Mouse (Mus musculus) thymus, postnatal 14 days (tissue): Measurements from ENCODE around the gene Coro2a.
"Not testable (repeated sequence)": the region's sequence is repeated elsewhere in the genome, so short reads cannot be mapped to it uniquely, and the experiment has no call there.

Experiments
- DNase-seq: peaks from one replicate; pipeline ENCODE4 v3.0.0; 2021

Gene Coro2a

DNA sequence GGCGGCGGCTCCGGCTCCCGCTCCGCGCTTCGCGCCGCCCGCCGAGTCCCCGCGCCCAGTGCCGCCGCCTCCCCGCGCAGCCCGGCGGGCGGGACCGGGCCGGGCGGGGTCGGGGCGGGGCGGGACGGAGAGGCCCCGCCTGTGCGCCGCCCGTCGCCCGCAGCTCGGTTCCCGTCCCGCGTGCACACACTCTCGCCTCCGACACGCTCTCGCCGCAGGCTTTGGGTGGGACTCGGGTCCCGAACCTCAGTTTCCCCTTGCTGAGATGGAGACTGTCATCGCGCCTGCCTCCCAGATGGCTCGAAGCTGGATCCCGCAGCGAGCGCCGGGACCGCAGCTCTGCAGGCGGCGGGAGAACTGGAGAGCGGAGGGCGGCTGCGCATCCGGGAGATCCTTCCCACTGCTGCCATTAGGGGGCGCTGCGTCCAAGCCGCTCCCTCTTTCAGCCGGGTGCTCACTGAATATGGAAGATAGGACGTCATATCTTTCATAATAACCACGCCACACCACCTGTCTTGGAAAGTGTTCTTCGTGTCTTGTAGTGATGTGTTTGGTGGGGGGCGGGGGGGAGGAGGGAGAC lies at the start of gene Coro2a:
Coro2a (minus strand) TSS at position 359 of the 580 bp plus-strand sequence.
- peak; percentile 84 for DNase-seq

DNA sequence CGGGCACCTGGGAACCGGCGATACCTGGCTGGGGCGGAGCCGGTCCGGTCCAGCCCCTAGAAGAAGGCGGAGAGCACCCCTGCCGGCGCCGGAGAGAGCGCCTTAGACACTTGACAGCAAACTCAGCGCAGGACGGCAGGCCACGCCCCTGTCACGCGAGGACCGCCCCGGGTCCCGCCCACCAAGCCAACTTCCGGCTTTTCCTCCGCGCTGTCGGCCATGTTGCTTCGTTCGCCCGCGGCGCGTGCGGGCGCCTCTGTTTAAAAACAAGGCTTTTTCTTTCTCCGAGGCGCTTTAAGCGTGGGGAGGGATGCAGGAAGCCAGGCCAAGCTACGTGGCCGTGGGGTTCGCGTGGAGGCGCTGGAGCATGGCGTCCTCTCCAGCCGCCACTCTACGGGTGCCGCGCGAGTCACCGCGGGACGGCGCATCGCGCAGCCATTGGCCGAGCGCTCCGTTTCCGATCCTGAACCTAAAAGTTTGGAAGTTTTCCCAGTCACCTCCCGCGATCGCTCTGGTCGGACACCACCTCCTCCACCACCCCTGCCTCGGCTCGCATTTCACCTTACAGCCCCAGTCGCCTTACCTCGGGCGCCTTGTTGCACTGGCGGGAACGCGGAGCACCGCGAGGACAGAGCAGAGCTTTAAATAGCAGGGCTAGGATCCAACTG lies 48.2 kb upstream of the Coro2a start, which contains the start of gene Tbc1d2:
Tbc1d2 (minus strand) TSS at position 124 of the 668 bp plus-strand sequence.
- DNase-seq = peak; percentile 96

DNA sequence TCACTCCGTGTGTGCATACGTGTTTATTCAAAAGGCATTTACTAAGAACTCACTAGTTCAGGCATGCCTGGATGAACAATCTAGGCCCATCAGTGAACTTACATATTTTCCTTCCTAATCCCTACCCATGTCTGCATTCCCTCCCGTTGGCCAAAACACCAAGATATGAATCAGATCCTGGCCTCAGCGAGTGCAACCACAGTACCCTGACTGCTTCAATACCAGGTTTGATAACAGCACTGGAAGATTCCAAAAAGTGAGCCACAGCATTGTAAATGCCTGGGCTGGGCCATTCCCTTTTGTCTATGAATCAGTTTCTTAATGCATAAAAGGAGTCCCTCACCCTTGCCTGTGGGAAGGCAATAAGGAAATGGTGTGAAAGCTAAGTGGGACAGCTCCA lies 47.2 kb upstream of the Coro2a start:
- no peak for DNase-seq

DNA sequence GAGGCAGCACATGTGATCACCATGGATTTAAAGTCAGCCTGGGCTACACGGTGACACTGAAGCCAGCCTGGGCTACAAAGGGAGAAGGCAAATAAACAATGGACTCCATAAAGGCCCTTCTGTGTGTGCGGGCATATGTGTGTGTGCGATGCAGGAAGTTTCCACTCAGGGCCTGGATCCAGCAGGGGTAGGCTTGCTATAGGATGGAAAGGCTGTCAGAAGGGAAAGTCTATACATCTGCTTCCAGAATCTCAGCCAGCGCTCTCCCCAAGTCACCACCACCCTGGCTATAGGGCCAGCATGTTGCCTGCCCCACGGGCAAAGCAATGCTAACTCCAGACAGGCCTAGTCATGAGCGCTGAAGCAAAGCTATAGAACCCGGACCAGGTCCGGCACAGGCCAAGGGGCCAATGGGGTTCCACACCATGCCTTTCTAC lies 41.7 kb upstream of the Coro2a start:
- DNase-seq = no peak

DNA sequence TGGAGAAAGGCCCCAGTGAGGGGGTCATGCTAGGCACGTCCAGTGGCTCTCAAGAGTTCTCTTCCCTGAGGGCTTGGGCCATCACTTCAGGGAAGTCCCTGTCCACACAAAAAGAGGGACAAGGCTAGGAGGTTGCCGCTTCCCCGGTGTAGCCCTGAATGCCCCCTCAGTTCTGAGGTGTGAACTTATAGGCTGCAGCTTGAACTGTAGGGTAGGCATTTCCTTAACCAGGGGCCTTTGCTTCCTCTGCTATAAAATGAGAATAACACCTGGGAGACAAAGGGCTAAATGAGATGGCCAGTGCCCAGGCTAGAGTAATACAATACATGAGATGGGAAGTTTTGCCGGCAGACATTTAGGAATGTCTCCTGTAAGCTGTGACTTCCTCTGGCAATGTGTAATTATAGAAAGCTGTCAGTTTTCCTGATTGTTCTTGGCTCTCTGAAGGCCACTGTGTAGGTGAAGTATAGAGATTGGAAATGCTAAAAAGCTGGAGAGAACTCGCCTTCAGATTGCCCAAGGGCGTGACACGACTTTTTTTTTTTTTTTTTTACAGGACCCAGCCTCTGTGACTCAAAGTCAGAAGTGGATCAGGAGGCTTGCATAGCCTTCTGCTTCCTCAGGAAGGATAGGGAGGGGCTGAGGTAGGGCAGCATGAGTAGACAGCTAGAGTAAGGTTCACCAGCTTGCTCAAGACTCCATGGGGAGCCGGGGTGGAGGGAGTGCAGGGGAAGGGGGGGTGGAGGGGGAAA lies 41.1 kb upstream of the Coro2a start:
- no peak for DNase-seq

DNA sequence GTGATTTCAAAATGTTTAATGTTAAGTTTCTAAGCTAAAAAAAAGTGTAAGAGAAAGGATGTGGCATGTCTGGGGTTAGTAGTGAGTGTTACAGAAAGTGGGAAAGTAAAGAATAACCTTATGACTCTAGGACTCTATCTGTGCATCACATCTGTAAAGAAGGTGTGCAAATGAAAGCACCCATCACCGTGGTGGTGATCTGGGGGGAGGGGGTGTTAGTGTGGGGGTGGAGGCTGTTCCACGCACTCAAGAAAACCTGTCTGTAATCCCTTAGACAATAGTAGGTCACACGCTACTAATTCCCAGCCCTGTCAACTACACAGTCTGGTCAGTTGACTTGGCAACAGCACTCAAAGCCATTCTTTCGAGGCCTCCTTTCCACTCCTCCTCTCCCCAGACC lies 39.3 kb upstream of the Coro2a start:
- no peak for DNase-seq

DNA sequence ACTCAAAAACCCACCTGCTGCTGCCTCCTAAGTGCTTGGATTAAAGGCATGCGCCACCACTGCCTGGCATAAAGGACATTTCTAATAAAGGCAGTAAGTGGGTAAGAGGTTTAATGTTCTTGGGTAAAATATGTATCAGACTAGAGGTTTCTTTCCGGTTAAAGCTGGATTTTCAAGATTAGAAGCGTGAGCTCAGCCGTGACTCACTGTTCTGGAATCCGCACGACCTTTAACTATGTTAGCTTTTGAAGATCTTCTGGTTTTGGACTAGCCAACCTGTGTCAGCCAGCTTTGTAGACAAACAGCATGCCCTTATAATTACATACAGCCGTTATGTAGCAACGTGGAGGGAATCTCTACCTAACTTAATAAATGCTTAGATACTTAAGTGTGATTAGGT lies 37.9 kb upstream of the Coro2a start:
- DNase-seq = no peak

DNA sequence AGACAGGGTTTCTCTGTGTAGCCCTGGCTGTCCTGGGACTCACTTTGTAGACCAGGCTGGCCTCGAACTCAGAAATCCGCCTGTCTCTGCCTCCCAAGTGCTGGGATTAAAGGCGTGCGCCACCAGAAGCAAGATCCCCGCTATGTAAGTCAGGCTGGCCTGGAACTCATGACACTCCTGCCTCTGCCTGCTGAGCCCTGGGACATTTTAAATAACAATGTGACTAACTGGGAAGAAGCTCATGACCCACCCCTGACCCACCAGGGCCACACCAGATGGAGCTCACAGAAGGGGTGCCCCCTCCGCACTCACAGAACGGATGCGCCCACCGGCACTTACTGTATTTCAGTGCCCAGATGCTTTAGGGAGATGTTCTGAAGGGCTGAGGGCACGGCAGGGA lies 35.2 kb upstream of the Coro2a start:
- DNase-seq = not testable (repeated sequence)

DNA sequence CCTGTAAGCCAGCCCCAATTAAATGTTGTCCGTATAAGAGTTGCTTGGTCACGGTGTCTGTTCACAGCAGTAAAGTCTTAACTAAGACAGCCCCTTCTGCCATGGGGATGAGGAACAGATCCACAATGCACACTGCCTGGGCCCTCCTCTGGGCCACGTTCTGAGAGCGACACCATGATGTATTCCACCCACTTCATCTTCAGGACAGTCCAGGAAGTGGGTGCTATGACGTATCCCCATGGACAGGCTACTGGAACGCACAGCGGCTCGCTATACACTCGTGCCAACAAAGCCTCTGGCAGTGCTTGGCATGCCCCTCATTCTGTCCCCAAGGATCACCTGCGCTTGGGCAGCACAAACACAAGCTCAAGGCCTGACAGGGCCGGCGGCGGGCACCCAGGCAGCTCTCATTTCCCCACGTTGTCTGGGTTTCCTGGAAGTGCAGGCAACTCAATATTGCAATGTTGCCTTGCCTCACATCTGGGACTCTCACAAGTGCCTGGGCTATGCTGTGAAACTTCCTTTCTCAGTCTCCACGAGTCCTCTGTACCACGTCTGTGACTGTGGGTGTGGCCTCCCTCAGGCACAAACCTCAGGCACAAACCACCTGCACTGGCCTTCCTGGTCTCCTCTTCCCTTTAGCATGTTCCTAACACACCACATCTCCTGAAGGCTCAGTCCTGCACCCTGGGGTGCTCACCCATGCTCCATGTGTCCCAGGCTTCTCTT lies 33.9 kb upstream of the Coro2a start:
- DNase-seq = no peak

DNA sequence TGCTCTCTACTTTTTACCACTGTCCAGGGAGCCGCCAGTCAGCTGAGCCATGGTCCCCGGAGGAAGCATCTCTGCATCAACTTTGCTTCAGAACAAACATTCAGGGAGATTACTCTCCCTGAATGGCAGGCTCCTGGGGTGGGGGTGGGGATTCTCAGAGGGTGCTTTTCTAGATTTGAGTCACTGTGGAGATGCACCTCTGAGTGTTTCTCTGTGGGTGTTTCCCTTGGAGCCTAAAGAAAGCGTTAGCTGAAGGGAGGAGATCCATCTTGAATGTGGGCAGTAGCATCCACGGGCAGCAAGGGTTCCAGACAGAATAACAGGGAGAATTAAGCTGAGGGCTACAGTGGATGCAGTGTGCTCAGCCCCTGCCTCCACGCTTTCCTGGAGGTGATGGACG lies 32.9 kb upstream of the Coro2a start:
- no peak for DNase-seq

DNA sequence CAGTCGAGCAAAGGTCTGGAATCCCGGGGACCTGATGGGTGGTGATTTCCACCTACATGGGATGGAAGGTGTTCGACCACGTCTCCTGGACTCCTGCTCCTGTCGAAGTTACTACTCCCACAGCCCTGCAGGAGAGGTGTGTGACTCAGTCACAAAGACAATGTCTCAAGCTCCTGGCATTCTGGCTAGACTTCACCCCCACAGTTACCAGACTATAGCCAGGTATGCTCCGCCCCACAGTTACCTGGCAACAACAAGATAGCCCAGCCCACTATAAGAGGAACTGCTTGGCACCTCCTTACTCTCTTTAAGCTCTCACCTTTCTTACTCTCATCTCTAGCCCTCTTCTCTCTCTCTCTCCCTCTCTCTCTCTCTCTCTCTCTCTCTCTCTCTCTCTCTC lies 31.6 kb upstream of the Coro2a start:
- not testable (repeated sequence) for DNase-seq

DNA sequence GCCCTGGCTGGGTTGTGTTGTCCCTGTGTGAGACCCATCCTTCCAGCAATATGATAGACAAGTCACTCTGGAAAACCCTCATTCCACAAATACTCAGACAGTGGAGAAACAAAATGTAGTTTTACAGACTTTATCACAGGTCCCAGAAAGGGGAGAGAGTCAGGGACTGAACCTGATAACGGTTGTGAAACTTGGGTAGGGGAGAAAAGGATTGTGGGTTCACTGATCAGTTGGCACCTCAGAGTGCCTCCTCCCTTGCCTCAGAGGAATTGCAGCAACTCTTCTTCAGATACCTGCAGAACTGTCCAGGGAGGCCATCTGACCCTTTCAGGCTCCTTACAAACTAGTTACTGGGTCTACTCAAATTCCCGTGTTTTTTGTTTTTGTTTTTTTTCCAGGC lies 30.5 kb upstream of the Coro2a start:
- DNase-seq = no peak

DNA sequence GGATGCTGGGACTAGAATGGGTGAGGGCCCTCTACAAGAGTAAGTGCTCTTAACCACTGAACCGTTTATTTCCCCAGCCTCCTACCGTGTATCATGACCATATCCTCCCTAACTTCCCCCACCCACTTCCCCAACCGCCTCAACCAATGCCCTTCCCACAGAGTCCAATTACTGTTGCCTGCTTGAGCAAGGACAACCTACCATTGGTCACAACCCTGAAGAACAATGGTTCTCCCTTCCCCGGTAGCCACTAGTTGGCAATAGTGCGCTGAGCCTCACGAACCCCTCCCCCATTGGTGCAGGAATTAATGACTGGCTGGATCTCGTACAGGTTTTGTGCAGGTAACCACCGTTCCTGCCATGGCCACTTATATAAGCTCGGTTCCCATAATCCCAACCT lies 28.4 kb upstream of the Coro2a start:
- peak; percentile 32 for DNase-seq

DNA sequence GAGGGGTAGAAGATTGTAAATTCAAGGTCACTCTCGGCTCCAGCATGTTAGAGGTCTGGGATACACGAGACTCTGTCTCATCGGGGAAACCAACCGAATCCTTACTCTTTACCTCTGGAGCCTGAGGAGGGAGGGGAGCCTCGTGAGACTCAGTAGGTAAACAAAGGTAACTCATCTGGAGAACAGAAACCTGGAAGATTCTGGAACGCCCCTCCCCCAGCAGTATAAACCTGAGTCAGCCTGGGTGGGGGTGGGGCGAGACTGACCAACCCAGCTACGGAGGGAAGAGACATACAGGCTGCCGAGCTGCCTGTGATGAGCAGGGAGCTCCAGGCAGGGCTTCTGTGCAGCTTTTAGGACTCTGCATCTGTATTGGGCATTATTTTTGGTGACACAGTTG lies 26.9 kb upstream of the Coro2a start:
- no peak for DNase-seq

DNA sequence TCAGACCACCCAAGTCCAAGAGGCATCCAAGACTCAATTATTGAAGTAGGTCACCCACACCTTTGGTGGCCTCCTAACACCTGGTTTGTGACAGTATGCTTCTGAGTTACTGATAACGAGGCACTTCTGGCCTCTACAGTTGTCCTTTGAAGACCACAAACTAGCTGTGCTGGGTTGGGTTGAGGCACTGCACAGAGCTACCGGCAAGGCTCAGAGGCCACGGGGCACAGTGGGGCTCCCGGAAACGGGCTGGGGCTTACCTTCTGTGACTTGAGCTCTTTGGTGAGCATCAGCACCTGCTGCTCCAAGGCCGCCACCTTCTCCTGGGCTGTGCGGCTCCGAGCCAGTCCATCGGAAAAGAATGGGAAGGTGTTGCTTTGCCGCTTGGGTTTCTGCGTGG lies 26.1 kb upstream of the Coro2a start:
- DNase-seq = peak; percentile 59

DNA sequence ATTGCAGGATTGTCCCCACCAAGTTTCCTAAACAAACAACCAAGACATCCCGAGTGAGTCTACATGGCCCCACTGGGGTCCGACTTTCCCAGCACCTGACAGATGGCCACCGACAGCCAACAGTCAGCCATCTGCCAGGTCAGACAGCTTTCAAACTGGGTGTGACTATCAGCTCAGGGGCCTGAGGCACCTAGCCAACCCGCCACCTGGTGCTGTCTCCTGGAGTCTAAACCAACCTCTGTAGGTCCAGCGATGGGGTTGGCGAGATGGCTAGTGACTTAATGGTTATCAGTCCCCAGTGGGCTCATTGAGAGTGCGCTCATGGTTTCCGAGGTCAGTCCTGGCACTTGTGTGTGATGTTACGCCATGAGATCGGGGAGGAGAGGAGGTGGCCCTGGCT lies 23.1 kb upstream of the Coro2a start:
- no peak for DNase-seq

DNA sequence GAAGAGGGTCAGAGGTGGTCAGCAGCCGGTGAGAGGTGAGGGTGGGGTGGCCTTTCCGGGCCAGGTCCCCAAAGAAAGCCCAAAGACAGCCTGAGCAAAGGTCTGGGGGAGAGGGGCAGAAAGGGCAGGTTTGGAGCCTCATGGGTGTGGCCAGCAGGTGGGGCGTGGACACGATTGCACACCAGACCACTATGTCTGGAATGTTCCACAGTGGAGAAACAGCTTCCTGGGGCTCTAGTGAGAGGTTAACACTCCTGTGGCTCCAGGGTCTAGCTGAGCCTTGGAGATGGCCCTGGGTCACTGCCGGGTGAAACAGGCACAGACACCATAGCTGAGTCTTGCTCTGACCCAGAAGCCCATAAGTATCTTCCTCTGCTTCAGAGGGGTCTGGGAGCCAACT lies 21.0 kb upstream of the Coro2a start:
- DNase-seq = no peak

DNA sequence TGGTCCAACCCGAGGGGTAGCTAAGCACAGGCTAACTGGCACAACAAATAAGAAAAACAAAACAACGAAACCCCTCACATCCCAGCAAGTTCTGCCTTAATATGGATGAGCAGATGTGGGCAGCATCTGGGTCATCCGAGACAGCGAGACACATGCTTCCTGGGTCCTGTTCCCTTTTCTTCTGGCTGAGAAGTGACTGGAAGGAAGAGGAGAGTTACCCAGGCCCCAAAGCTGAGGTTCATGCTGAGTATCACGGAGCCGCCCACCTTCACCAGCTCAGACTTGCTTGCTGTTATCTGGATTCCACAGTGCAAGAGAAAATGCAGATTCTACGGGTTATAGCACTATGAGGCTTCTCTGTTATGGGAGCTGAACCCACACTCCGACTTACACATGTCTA lies 18.9 kb upstream of the Coro2a start:
- DNase-seq = no peak

DNA sequence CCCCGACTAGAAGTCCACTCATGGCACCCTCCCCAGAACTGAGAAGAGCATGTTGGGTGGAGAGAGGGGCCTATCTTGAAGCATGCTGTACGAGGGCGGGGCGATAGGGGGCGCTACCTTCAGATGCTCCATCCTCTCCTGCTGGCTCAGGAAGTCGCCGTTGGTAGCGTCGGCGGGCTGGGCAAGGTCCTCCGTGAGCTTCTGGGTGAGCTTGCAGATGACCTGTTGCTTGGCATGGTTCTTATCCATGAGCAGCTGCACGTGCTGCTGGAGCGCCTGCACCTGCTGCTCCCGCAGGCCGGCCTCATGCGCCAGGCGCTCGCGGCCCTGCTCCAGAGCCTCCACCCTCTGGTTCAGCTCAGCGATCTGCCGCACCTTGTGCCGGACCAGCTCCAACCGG lies 18.3 kb upstream of the Coro2a start:
- DNase-seq = peak; percentile 47

DNA sequence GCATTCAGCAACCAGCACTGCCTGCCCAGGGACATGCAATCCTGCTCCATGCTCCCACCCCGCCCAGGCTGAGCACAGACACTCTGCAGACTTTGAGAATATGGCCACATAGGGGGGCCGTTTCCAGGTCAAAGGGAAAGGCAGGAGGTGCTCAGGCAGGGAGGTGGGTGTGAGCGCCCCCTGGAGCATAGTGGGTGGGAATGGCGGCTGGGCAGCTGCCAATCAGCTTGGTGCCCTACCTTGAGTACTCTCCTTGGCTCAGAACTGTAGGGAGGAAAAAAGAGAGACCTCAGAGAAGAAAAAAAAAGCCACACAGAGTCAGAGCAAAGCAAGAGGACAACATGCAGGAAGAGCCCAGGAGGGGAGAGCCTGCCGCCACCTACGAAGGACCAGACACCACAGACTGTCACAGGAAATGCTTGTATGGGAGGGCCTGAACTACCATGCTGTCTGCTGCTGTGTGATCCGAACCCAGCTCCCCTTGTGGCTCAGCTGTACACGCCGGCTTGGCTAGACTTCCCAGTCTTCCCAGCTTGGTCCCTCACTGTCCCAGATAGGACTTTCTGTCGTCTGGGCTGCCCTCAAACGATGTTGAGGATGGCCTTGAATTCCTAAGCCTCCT lies 16.3 kb upstream of the Coro2a start:
- DNase-seq = peak; percentile 57

DNA sequence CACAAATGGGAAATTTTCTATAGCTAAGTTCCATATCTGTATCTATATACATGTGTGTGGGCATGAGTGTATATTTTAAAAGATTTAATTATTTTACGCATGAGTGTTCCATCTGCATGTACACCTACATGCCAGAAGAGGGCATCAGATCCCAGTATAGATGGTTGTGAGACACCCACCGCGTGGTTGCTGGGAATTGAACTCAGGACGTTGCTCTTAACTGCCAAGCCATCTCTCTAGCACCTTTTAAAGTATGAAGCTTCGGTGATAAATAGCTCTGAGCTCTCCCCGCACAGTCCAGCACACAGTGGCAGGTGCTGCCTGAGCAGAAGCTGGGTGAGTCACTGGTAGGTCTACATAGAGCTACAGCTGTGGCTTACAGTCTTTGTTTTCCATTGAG lies 15.4 kb upstream of the Coro2a start:
- no peak for DNase-seq

DNA sequence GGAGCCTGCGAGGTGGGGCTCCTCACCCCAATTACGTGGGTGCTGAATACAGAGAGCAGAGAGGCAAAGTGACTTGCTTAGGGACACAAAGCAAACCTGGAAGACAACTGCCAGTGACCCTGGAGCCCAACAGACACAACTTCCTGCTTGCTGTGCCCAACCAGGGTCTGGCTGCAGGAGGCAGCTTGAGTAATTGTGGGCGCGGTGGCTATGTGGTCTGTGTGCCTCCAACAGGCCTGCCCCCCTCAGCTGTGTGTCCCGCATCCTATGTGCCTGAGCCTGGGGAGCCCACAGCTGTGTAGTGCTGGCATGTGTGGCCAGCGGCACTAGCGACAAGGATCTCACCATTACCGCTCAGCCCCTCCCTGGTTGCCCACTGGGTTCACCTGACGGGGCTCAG lies 12.6 kb upstream of the Coro2a start:
- DNase-seq = peak; percentile 26

DNA sequence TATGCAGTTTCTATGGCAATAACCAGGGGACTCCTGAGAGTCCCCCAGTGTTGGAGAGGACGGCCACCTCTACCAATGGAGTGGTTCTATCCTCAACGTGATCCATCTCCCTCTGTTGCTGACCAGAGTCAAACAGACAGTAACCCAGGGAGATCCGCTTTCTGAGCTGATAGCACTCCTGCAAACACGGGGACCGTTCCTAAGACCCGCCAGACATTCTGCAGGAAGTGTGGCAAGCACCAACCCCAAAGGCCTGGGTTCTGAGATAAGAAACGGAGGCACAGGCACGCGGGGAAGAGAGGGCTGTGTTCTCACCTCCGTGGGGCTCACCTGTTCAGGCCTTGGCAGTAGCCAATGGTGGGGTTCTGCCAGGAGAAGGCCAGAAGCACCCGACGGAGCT lies 11.6 kb upstream of the Coro2a start:
- DNase-seq = no peak
